Mouse (Mus musculus) layer of hippocampus, adult 9-11 months (tissue): Measurements from ENCODE around the gene Gm13103.
"Not testable (repeated sequence)": the region's sequence is repeated elsewhere in the genome, so short reads cannot be mapped to it uniquely, and the experiment has no call there.

Source experiments
- DNase-seq: peaks from one replicate; pipeline ENCODE4 v3.0.0; 2022

Gene Gm13103

GRCm38 (mm10) chr4:143846197-143846596 is at the start of gene Gm13103:
Gm13103 (plus strand) TSS chr4:143846497.
- not testable (repeated sequence) for DNase-seq

DNA sequence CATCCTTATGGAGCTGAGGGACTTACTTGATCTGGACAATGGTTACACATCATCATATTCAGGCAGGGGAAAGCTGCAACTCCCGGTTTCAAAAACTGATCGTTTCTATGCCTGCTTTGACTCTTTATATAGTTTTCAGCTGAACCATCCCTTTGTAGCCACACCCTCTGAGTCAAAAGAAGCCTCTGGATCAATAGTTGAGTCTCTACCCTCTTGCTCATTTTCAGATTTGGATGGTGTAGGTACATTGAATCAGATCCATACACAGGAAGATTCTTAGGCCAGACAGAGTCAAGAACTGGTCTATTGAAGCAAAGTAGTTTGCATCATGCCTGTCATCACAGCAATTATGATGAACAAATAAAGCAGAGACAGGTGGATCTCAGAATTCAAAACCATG is 30.3 kb upstream of the Gm13103 start, which contains the start of gene Gm13084:
Gm13084 (minus strand) TSS at position 101 of the 400 bp plus-strand sequence.
- no peak for DNase-seq

GRCm38 (mm10) chr4:143882371-143882770 is 36.1 kb downstream of the Gm13103 start:
- DNase-seq = not testable (repeated sequence)

- DNase-seq = not testable (repeated sequence)
Measured at GRCm38 (mm10) chr4:143894406-143894805, 48.1 kb downstream of the Gm13103 start.

DNA sequence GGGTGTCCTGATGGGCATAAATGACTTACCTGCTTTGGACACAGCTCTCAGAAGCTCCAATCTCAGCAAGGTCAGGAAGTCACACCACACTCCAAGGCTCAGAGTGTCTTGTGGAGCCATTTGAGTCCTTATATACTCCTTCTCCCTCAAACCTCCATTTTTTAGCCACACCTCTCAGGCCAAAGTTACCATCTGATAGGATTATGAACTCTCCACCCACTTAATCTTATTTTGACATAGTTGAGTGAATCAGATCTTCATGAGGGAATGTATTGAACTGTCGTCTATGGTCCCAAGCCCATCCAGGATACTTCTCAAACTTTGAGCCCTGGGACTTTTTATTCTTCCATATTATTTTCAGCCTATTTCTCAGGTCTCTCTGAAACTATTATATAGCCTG is 54.0 kb downstream of the Gm13103 start, which contains the start of gene Pramef6:
Pramef6 (minus strand) TSS at position 101 of the 400 bp plus-strand sequence.
- not testable (repeated sequence) for DNase-seq
